Mouse (Mus musculus): Measurements from ENCODE around the gene Fam207a. TPM values are rescaled to one million over a fixed set of nuclear protein-coding genes. Genes with fewer than 3 reads are reported as not detected.

The Fam207a gene
- total RNA-seq, 2 experiments from 2014 or later: 12.6 to 13.2 TPM

- no peak for DNase-seq
These were observed 63.8 kb downstream of the Fam207a start for GRCm38 (mm10) chr10:77451822-77452221.

GRCm38 (mm10) chr10:77450159-77450464, 65.5 kb downstream of the Fam207a start:
- DNase-seq: no peak

GRCm38 (mm10) chr10:77449315-77450158, 66.0 kb downstream of the Fam207a start:
- DNase-seq: peak; percentile 55

- no peak for DNase-seq
These were observed 66.8 kb downstream of the Fam207a start for GRCm38 (mm10) chr10:77448698-77449247.

- DNase-seq: no peak
These were observed 67.4 kb downstream of the Fam207a start for GRCm38 (mm10) chr10:77448209-77448608.

GRCm38 (mm10) chr10:77447755-77448154, 67.8 kb downstream of the Fam207a start:
- peak; percentile 68 for DNase-seq

GRCm38 (mm10) chr10:77442250-77442649, 73.3 kb downstream of the Fam207a start:
- no peak for DNase-seq

- DNase-seq: no peak
These were observed 73.8 kb downstream of the Fam207a start for GRCm38 (mm10) chr10:77441812-77442211.

GRCm38 (mm10) chr10:77440841-77441755, 74.5 kb downstream of the Fam207a start:
- peak; percentile 58 for DNase-seq

GRCm38 (mm10) chr10:77440286-77440685, 75.3 kb downstream of the Fam207a start:
- DNase-seq: no peak

GRCm38 (mm10) chr10:77439026-77439425, 76.6 kb downstream of the Fam207a start:
- DNase-seq: no peak

- DNase-seq: no peak
These were observed 77.6 kb downstream of the Fam207a start for GRCm38 (mm10) chr10:77438021-77438420.

Other genes starting within 250 kb of the Fam207a start
- 10 to 100 TPM; 20.9 to 23.3 TPM for gene Adarb1, start 97.5 kb downstream of the Fam207a start, total RNA-seq (2021)
- 1 to 10 TPM; 2.0 to 2.5 TPM for gene Itgb2, start 14.5 kb upstream of the Fam207a start, total RNA-seq (2021)
- gene Pttg1ip, start 65.9 kb upstream of the Fam207a start, total RNA-seq (2021): 100 to 1,000 TPM; 113 to 119 TPM
- gene Sumo3, start 90.3 kb upstream of the Fam207a start, total RNA-seq (2021): 10 to 100 TPM; 90.9 to 97.9 TPM
- gene Gm49325, start 90.4 kb upstream of the Fam207a start, total RNA-seq (2021): 10 to 100 TPM; 15.9 to 20.8 TPM
- 10 to 100 TPM; 56.1 to 63.8 TPM for gene Ube2g2, start 106.5 kb upstream of the Fam207a start, total RNA-seq (2021)
- gene Tspear, start 170.8 kb upstream of the Fam207a start, total RNA-seq (2021): not detected
- not detected for gene Gm19402, start 175.0 kb upstream of the Fam207a start, total RNA-seq (2021)
- gene Gm9508, start 181.4 kb upstream of the Fam207a start, total RNA-seq (2021): not detected
- not detected for gene Gm10272, start 190.8 kb upstream of the Fam207a start, total RNA-seq (2021)
- gene Gm10024, start 195.7 kb upstream of the Fam207a start, total RNA-seq (2021): not detected
- not detected for gene Gm10142, start 200.0 kb upstream of the Fam207a start, total RNA-seq (2021)
- gene Krtap12-1, start 204.8 kb upstream of the Fam207a start, total RNA-seq (2021): not detected
- not detected for gene Gm10100, start 210.7 kb upstream of the Fam207a start, total RNA-seq (2021)
- not detected for gene Gm18596, start 226.9 kb upstream of the Fam207a start, total RNA-seq (2021)
- gene Gm9736, start 235.6 kb upstream of the Fam207a start, total RNA-seq (2021): not detected
- not detected for gene Gm3233, start 243.9 kb upstream of the Fam207a start, total RNA-seq (2021)